Mouse (Mus musculus): ENCODE data around the gene Wt1.

DNA sequence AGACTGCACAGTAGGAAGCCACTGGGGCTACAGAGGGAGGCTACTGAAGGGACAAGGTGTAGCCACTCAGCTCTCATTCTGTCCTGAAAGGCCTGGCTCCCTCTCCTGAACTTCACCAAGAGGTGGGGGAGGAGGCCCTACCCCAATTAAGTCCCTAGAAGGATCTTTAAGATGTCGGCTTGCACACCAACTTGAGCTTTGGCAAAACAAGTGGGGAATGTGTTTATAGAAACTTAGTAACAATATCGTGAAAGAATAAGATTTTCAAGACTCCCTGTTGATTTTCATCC lies 5.4 kb downstream of the Wt1 start:
- TF ChIP-seq GATA1 (IDR thresholded peaks at IDR 0.05; ENCODE audit: borderline replicate concordance, low read length) (no peak), FLI1 (IDR thresholded peaks at IDR 0.05; ENCODE audit: low read length) (no peak)
